Mouse (Mus musculus) thymus, adult 2 months (tissue): ENCODE measurements around the gene Mapk13. TPM values are rescaled to one million over a fixed set of nuclear protein-coding genes. Genes with fewer than 3 reads are reported as not detected.

ENCODE experiments used
- DNase-seq: peaks from one replicate; pipeline ENCODE4 v3.0.0; 2021
- H3K27ac ChIP-seq: fragments of 200-500 bp; 2 replicates; pipeline ENCODE4 v1.5.1; 2012; ENCODE audit warnings: low read length, control low read depth; ENCODE audit not compliant: control insufficient read depth, insufficient read depth
- H3K27me3 ChIP-seq: fragments of 200-500 bp; 2 replicates; pipeline ENCODE4 v1.6.1; 2012; ENCODE audit warnings: mild to moderate bottlenecking, low read length, moderate library complexity, mixed read lengths; ENCODE audit not compliant: control insufficient read depth, insufficient read depth
- H3K36me3 ChIP-seq: fragments of 200-500 bp; 2 replicates; pipeline ENCODE4 v1.6.1; 2012; ENCODE audit warnings: mild to moderate bottlenecking, low read length, moderate library complexity; ENCODE audit not compliant: control insufficient read depth, insufficient read depth
- H3K4me1 ChIP-seq: fragments of 200-500 bp; replicated peaks from 2 replicates; pipeline ENCODE4 v1.6.1; 2012; ENCODE audit warnings: low read length; ENCODE audit not compliant: control insufficient read depth, insufficient read depth
- H3K4me3 ChIP-seq: fragments of 200-500 bp; 2 replicates; pipeline ENCODE4 v1.5.1; 2012; ENCODE audit warnings: mild to moderate bottlenecking, low read length, control low read depth, moderate library complexity; ENCODE audit not compliant: control insufficient read depth, insufficient read depth
- CTCF ChIP-seq: fragments of 200-500 bp; IDR thresholded peaks from 2 replicates; pipeline ENCODE4 v1.5.1; 2012; ENCODE audit warnings: mild to moderate bottlenecking, control low read depth, low read length, moderate library complexity, borderline replicate concordance; ENCODE audit not compliant: control insufficient read depth, poor library complexity, insufficient read depth; ENCODE audit errors: extremely low read depth
- POLR2A ChIP-seq: fragments of 200-500 bp; IDR thresholded peaks from 2 replicates; pipeline ENCODE4 v1.6.1; 2012; ENCODE audit warnings: mild to moderate bottlenecking, low read length, control low read depth, moderate library complexity; ENCODE audit not compliant: control insufficient read depth, poor library complexity, insufficient read depth; ENCODE audit errors: extremely low read depth
- WGBS: fragments of 180-500 bp; shearing (Covaris S2); methylation state at CpG from one replicate; pipeline ENCODE4 v1.1.7; 2018; 5-methylcytosine and 5-hydroxymethylcytosine counted together
- polyA plus RNA-seq: library from polyadenylated mRNA; depleted of rRNA; stranded (reverse); fragments of >200 nt; gene quantifications from 2 replicates; pipeline ENCODE4 v1.2.3, GENCODE M21; 2012

The Mapk13 gene
- polyA plus RNA-seq, 1 experiment, result 8.2 TPM

- no peaks in the 10 kb centered on the region for H3K36me3 ChIP-seq
- no peak for DNase-seq
- no peaks in the 10 kb centered on the region for H3K4me1 ChIP-seq
- WGBS, result 80% methylated on average over 9 of the region's 9 CpGs
- no peak overlapping the region for H3K4me3 ChIP-seq
- TF ChIP-seq CTCF, result no peak
- TF ChIP-seq POLR2A, result no peak
- no peaks in the 10 kb centered on the region for H3K27me3 ChIP-seq
- H3K27ac ChIP-seq, result no peak overlapping the region
Measured at GRCm38 (mm10) chr17:28781290-28782045, 12.4 kb downstream of the Mapk13 start.

- Histone ChIP-seq H3K4me1 (no peaks in the 10 kb centered on the region), H3K27ac (no peak overlapping the region), H3K27me3 (no peaks in the 10 kb centered on the region), H3K36me3 (no peaks in the 10 kb centered on the region), H3K4me3 (no peak overlapping the region)
- 97% methylated on average over 3 of the region's 3 CpGs for WGBS
- no peak for DNase-seq
- TF ChIP-seq CTCF (no peak), POLR2A (no peak)
Measured at GRCm38 (mm10) chr17:28785036-28785435, 15.9 kb downstream of the Mapk13 start.

GRCm38 (mm10) chr17:28787507-28787906 is 18.4 kb downstream of the Mapk13 start:
- no peak overlapping the region for H3K4me3 ChIP-seq

DNA sequence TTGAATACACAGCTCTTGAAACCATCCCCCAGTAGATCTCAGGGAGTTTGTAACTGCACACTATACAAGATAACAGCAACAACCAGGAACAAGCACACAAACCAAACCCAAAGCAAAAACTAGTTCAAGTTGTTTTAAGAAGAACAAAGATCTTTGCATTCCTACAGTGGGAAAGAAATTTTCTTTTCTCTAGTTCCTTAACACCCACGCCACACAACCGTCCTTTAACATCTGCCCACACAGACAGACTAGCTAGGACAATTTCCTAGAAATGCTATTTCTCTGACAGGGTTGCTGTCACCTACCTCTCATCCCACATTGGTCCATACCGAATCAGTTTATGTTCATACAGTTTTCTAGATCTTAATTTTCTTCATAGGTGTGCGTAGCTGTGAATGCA is 27.9 kb downstream of the Mapk13 start:
- Histone ChIP-seq H3K4me3 (no peak overlapping the region), H3K27ac (no peak overlapping the region), H3K4me1 (peaks cover 4% of the 10 kb centered on the region), H3K36me3 (no peaks in the 10 kb centered on the region), H3K27me3 (no peaks in the 10 kb centered on the region)
- DNase-seq, result no peak
- WGBS, result 93% methylated on average over 4 of the region's 4 CpGs
- TF ChIP-seq CTCF (no peak), POLR2A (no peak)

More at GRCm38 (mm10) chr17:28787507-28787906, 18.4 kb downstream of the Mapk13 start:
- no peak for TF ChIP-seq POLR2A
- TF ChIP-seq CTCF, result no peak
- Histone ChIP-seq H3K36me3 (no peaks in the 10 kb centered on the region), H3K27me3 (no peaks in the 10 kb centered on the region), H3K4me1 (no peaks in the 10 kb centered on the region), H3K27ac (no peak overlapping the region)
- no peak for DNase-seq
- WGBS, result over 99% methylated on average over 12 of the region's 12 CpGs

DNA sequence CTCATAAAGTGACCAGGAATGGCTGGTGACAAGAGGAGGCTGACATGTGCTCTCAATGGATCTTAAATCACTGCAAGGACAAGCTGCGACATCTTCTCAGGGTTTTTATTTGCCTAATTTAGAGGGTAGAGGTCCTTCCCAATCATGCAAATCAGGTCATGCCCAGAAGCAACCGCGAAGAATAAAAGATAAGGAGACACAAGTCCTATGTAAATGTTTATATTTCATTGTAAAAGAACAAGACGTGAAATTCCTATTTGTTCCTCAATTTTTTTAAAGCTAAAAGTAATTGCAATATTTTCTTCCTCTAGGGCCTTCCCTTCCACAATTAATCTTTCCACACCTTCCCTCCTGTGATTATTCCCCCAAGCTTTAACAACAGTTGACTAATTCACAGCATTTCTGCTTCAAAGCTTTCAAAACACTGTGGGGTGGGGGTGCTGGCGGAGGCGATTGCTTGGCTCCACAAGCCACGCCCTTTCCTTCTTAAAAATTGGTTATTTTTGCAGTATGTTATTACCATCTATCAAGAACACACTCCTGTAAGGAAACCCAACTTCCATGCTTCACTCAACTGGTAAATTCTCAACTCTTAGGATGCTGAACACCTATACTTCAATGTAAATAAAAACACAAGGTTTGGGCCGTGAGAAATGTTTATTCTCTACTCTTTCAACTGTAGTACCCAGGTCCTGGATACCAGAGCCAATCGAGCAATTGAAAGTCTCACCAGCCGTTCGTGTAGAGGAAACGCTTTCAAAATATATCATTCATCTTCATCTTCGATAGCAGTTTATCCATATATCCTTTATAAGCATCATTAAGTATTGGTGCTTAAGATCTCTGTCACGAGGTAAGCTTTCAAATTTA is 30.4 kb downstream of the Mapk13 start:
- no peaks in the 10 kb centered on the region for H3K36me3 ChIP-seq
- peaks cover 8% of the 10 kb centered on the region for H3K4me1 ChIP-seq
- WGBS, result 21% methylated on average over 14 of the region's 14 CpGs
- H3K4me3 ChIP-seq, result no peak overlapping the region
- no peak for TF ChIP-seq POLR2A
- no peak for TF ChIP-seq CTCF
- H3K27me3 ChIP-seq, result no peaks in the 10 kb centered on the region
- DNase-seq, result no peak
- H3K27ac ChIP-seq, result no peak overlapping the region

DNA sequence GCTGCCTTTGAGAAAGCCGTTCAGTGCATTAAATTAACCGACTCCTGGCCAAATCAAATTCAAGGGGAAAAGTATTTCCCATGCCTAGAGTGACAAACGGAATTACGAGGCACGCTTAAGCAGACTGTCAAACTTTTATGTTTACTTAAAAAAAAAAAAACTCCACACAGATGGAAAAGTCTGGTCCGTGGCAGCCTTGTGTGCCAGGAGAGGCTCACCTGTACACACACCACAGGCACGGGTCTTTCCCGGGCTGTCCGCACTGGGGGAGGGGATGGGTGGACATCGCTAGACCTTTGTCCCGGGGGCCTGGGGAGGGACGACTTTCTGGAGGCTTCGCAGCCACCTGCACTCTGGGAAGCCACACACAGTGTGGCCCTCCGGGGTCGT is 31.2 kb downstream of the Mapk13 start:
- TF ChIP-seq POLR2A (no peak), CTCF (no peak)
- 2% methylated on average over 15 of the region's 15 CpGs for WGBS
- H3K27me3 ChIP-seq, result no peaks in the 10 kb centered on the region
- DNase-seq, result no peak
- H3K4me3 ChIP-seq, result peak overlapping the region; percentile 54
- H3K36me3 ChIP-seq, result no peaks in the 10 kb centered on the region
- no peak overlapping the region for H3K27ac ChIP-seq
- peaks cover 8% of the 10 kb centered on the region for H3K4me1 ChIP-seq
